Mouse (Mus musculus): Measurements from ENCODE around the gene Emx2.

Gene Emx2

GRCm38 (mm10) chr19:59462459-59463292, 4.5 kb downstream of the Emx2 start:
- peak; percentile 51 for DNase-seq (ENCODE audit: low spot score)

GRCm38 (mm10) chr19:59463842-59464443, 5.8 kb downstream of the Emx2 start:
- peak; percentile 46 for DNase-seq (ENCODE audit: low spot score)

GRCm38 (mm10) chr19:59465281-59465680, 7.1 kb downstream of the Emx2 start:
- no peak for DNase-seq (ENCODE audit: low spot score)

- DNase-seq (ENCODE audit: low spot score), result peak; percentile 62
Observed at GRCm38 (mm10) chr19:59465751-59466410, 7.7 kb downstream of the Emx2 start.

- DNase-seq (ENCODE audit: low spot score), result no peak
Observed at GRCm38 (mm10) chr19:59466417-59466937, 8.3 kb downstream of the Emx2 start.

- DNase-seq (ENCODE audit: low spot score), result peak; percentile 63
Observed at GRCm38 (mm10) chr19:59467016-59467412, 8.8 kb downstream of the Emx2 start.

- DNase-seq (ENCODE audit: low spot score), result peak; percentile 50
Observed at GRCm38 (mm10) chr19:59467413-59468064, 9.4 kb downstream of the Emx2 start.

GRCm38 (mm10) chr19:59468065-59468810, 10.1 kb downstream of the Emx2 start:
- peak; percentile 45 for DNase-seq (ENCODE audit: low spot score)

GRCm38 (mm10) chr19:59469035-59469949, 11.1 kb downstream of the Emx2 start:
- peak; percentile 81 for DNase-seq (ENCODE audit: low spot score)

GRCm38 (mm10) chr19:59470074-59470630, 12.0 kb downstream of the Emx2 start:
- DNase-seq (ENCODE audit: low spot score), result peak; percentile 30

- peak; percentile 42 for DNase-seq (ENCODE audit: low spot score)
Observed at GRCm38 (mm10) chr19:59470913-59471312, 12.7 kb downstream of the Emx2 start.

GRCm38 (mm10) chr19:59472844-59473243, 14.7 kb downstream of the Emx2 start:
- no peak for DNase-seq (ENCODE audit: low spot score)

GRCm38 (mm10) chr19:59479912-59480311, 21.7 kb downstream of the Emx2 start:
- no peak for DNase-seq (ENCODE audit: low spot score)

- no peak for DNase-seq (ENCODE audit: low spot score)
Observed at GRCm38 (mm10) chr19:59480563-59480962, 22.4 kb downstream of the Emx2 start.

- DNase-seq (ENCODE audit: low spot score), result no peak
Observed at GRCm38 (mm10) chr19:59492258-59492657, 34.1 kb downstream of the Emx2 start.

GRCm38 (mm10) chr19:59496832-59497231, 38.7 kb downstream of the Emx2 start:
- no peak for DNase-seq (ENCODE audit: low spot score)

GRCm38 (mm10) chr19:59508896-59509295, 50.7 kb downstream of the Emx2 start:
- DNase-seq (ENCODE audit: low spot score), result no peak

- DNase-seq (ENCODE audit: low spot score), result no peak
Observed at GRCm38 (mm10) chr19:59513181-59513580, 55.0 kb downstream of the Emx2 start.

All from embryo, embryonic 10.5 days (tissue).